Mouse (Mus musculus) ES-Bruce4 (cell line): ENCODE data around the gene Ctnnd2.

Source experiments
- EP300 ChIP-seq: IDR thresholded peaks from 2 replicates; pipeline ENCODE4 v1.6.1; 2011; ENCODE audit warnings: low read depth, low read length; ENCODE audit not compliant: insufficient read depth
- POLR2A ChIP-seq: IDR thresholded peaks from one replicate; pipeline ENCODE4 v1.8.1; 2011; ENCODE audit warnings: low read length; ENCODE audit not compliant: insufficient read depth

DNA sequence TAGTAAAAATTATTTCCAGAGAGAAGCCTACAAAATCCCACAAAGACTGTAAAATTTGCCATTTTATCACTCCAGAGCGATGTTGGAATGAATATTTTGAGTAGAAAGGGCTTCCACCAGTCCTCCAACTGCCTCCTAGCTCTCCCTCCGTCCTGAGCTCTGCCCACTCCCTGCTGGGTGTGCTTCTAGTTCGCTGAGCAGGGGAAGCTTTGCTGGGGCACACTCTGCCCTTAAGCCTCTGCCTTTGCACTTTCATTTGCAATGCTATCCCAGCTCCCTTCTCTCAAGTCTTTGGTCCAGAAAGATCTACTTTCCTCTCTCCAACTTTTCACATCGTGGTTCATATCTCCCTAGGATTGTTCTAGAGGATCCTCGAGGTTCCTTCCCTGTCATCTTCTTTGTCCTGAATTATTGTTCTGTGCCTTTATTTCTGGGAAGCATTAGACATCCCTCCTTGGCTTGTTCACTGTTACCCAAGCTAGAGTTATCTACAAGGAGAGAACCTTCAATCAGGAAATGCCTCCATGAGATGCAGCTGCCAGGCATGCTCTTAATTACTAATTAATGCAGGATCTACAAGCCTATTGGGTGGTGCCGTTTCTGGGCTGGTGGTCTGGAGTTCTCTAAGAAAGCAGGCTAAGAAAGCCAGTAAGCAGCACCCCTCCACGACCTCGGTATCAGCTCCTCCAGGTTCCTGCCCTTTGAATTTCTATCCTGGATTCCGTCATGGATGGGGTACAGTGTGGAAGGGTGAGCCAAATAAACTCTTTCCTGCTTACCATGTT lies 288.1 kb downstream of the Ctnnd2 start:
- TF ChIP-seq EP300, result no peak
- TF ChIP-seq POLR2A, result no peak
